Mouse (Mus musculus) heart, adult 2 months (tissue): ENCODE results near the gene Fli1.

Source experiments
- CTCF ChIP-seq: fragments of 200-600 bp; IDR thresholded peaks from 2 replicates; pipeline ENCODE4 v1.8.1; 2022; ENCODE audit warnings: antibody characterized with exemption, mild to moderate bottlenecking, moderate library complexity
- EP300 ChIP-seq: fragments of 200-500 bp; IDR thresholded peaks from 2 replicates; pipeline ENCODE4 v1.6.1; 2011; ENCODE audit warnings: low read depth, low read length, control low read depth; ENCODE audit not compliant: insufficient read depth
- POLR2A ChIP-seq: fragments of 200-500 bp; IDR thresholded peaks from 2 replicates; pipeline ENCODE4 v1.6.1; 2011; ENCODE audit warnings: mild to moderate bottlenecking, low read depth, low read length, control low read depth; ENCODE audit not compliant: insufficient read depth

DNA sequence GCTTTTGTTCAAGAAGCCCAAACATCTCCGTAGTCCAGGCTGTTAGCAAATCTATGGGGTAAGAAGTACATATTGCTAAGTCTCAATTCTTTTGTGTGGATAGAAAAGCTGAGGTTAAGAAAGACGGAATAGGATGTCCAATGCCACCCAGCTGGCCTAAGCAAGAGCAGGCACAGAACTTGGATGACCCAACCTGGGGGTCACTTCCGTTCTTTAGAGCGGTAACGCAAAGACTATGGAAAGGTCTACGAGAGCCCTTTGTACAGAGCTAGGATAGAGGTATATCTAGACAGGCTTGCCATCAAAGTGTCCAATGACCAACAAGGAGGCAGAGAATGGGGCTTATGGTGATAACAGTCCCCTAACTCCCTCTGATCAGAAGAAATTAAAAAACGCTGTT is 15.3 kb downstream of the Fli1 start:
- TF ChIP-seq EP300, result no peak
- no peak for TF ChIP-seq CTCF
- TF ChIP-seq POLR2A, result no peak
